Comparison of ENCODE assay signal across 18 mouse cellular contexts in genomic region chr10:128488776-128489175, GRCm38 (mm10). TPM values are rescaled to one million over a fixed set of nuclear protein-coding genes. Genes with fewer than 3 reads are reported as not detected.
DNase-seq lines count a peak whose midpoint lies in the region; ATAC-seq and TF ChIP-seq lines count a peak whose summit lies in the region.
"Had no signal": no experiment of that assay in that cellular context is flagged by ENCODE, and none has a peak within 500 bp of the region (broad histone marks: within the 10 kb centered on the region; RNA-seq: fewer than 3 reads in every experiment).

No protein-coding gene starts in this region.

- peak; percentile 52 for DNase-seq in cerebellum, adult 9-11 months
- no peak for DNase-seq in heart, postnatal 0 days (ENCODE audit: low spot score)
- no peak for DNase-seq in heart, adult 9 months (ENCODE audit: low spot score in 2 of 2)
- no peak for DNase-seq in gastrocnemius, postnatal 14 days
- DNase-seq: B cell, adult 2 months; cerebellum, adult 11 months; gastrocnemius, postnatal 25 days; kidney, postnatal 4 days; layer of hippocampus, postnatal 36 days; right cerebral cortex, adult 18-20 months; thymus, postnatal 4 days had no signal

- 71% methylated on average over 4 of the region's 4 CpGs for WGBS in heart, postnatal 0 days
- 72% methylated on average over 4 of the region's 4 CpGs for WGBS in stomach, embryonic 14.5 days

- H3K4me2 ChIP-seq in heart, postnatal 0 days (ENCODE audit: low read depth, low read length), result no peak overlapping the region
- H3K4me2 ChIP-seq in stomach, embryonic 14.5 days (replicated peaks; ENCODE audit: low read depth, low read length), result no peak overlapping the region
- H3K4me2 ChIP-seq: hindbrain, embryonic 13.5 days; liver, embryonic 15.5 days had no signal

- H3K4me1 ChIP-seq in heart, postnatal 0 days (ENCODE audit: control insufficient read depth, insufficient read depth), result peaks cover 24% of the 10 kb centered on the region
- peaks cover 2% of the 10 kb centered on the region; the same call in 1 of the 2 replicates for H3K4me1 ChIP-seq in embryonic fibroblast, embryonic 13.5 days (ENCODE audit: control insufficient read depth, insufficient read depth, low read length)
- peaks cover 22% of the 10 kb centered on the region for H3K4me1 ChIP-seq in stomach, embryonic 14.5 days (ENCODE audit: control insufficient read depth, insufficient read depth, low read length)

- peaks cover 78% of the 10 kb centered on the region for H3K36me3 ChIP-seq in heart, postnatal 0 days (replicated peaks; ENCODE audit: control insufficient read depth, insufficient read depth, low read length)
- H3K36me3 ChIP-seq in stomach, embryonic 14.5 days (ENCODE audit: control insufficient read depth, insufficient read depth, low read length), result peaks cover 71% of the 10 kb centered on the region

- TF ChIP-seq POLR2A in embryonic fibroblast, embryonic 13.5 days (IDR thresholded peaks at IDR 0.05; ENCODE audit: low read depth, low read length), result no peak

- no peak for ATAC-seq in cerebellum, adult (ENCODE audit: insufficient number of reproducible peaks, low FRiP score, low TSS enrichment)
- ATAC-seq in heart, postnatal 0 days (ENCODE audit: insufficient read depth, low read depth), result no peak
- ATAC-seq in stomach, embryonic 14.5 days (ENCODE audit: insufficient number of reproducible peaks, insufficient read depth, low FRiP score, low read depth), result no peak

- H3K27me3 ChIP-seq in heart, postnatal 0 days (ENCODE audit: control insufficient read depth, insufficient read depth, low read length), result no peaks in the 10 kb centered on the region
- H3K27me3 ChIP-seq in stomach, embryonic 14.5 days (ENCODE audit: control insufficient read depth, insufficient read depth, low read length), result no peaks in the 10 kb centered on the region
- H3K27me3 ChIP-seq: hindbrain, embryonic 13.5 days; liver, embryonic 15.5 days; Patski had no signal

- TF ChIP-seq CTCF in heart, postnatal 0 days (IDR thresholded peaks at IDR 0.05; ENCODE audit: low read depth), result no peak
- TF ChIP-seq CTCF in embryonic fibroblast, embryonic 13.5 days (IDR thresholded peaks at IDR 0.05; ENCODE audit: borderline replicate concordance, insufficient read depth, low read length), result no peak

- peak overlapping the region; percentile 2 for H3K27ac ChIP-seq in heart, postnatal 0 days (ENCODE audit: low read depth)
- 0 out of 2 replicates have a peak overlapping the region, but pooled peaks have one; percentile 3 for H3K27ac ChIP-seq in embryonic fibroblast, embryonic 13.5 days (ENCODE audit: insufficient read depth, low read length)
- H3K27ac ChIP-seq in stomach, embryonic 14.5 days (ENCODE audit: low read length), result peak overlapping the region; percentile 55
- H3K27ac ChIP-seq: liver, embryonic 15.5 days had no signal

- H3K4me3 ChIP-seq in heart, postnatal 0 days (ENCODE audit: low read depth, low read length), result no peak overlapping the region
- no peak overlapping the region for H3K4me3 ChIP-seq in embryonic fibroblast, embryonic 13.5 days (ENCODE audit: insufficient read depth, low read length)
- no peak overlapping the region for H3K4me3 ChIP-seq in stomach, embryonic 14.5 days (ENCODE audit: low read depth, low read length)
- H3K4me3 ChIP-seq: hindbrain, embryonic 13.5 days; liver, embryonic 15.5 days had no signal

- H3K9ac ChIP-seq in heart, postnatal 0 days (replicated peaks; ENCODE audit: low read depth, low read length), result no peak overlapping the region
- no peak overlapping the region for H3K9ac ChIP-seq in stomach, embryonic 14.5 days (replicated peaks; ENCODE audit: low read depth, low read length)
- H3K9ac ChIP-seq: hindbrain, embryonic 13.5 days; liver, embryonic 15.5 days had no signal

- intact Hi-C loops in gastrocnemius, postnatal 14 days (cut with DNase I; ENCODE audit: low total_unique reads), result no loop called here

- TF ChIP-seq EP300 in heart, postnatal 0 days (IDR thresholded peaks at IDR 0.05; ENCODE audit: low read depth), result no peak

- H3K9me3 ChIP-seq in heart, postnatal 0 days (replicated peaks; ENCODE audit: control insufficient read depth, low read length), result no peaks in the 10 kb centered on the region
- H3K9me3 ChIP-seq in stomach, embryonic 14.5 days (ENCODE audit: control insufficient read depth, low read depth, low read length), result no peaks in the 10 kb centered on the region
- H3K9me3 ChIP-seq: hindbrain, embryonic 13.5 days; liver, embryonic 15.5 days had no signal

RNA-seq across cellular contexts. Expression of gene Myl6, which starts 5.2 kb away (rescaled TPM):
- 606 and 830 TPM in 2 replicates for total RNA-seq in heart, postnatal 0 days (2014; rRNA removed; ENCODE audit: low replicate concordance)
- polyA plus RNA-seq in heart, postnatal 0 days (2015; fragmentation: Nextera tagmentation; extraction: Ambion mirVana), result 791 and 823 TPM in 2 replicates
- 2,243 and 2,568 TPM in 2 replicates for polyA plus RNA-seq in embryonic fibroblast, embryonic 13.5 days (2011; ENCODE audit: insufficient read length, low read depth, missing spikeins)
- 1,824 and 1,933 TPM in 2 replicates for polyA plus RNA-seq in stomach, embryonic 14.5 days (2014; fragmentation: Nextera tagmentation; extraction: Ambion mirVana)
- total RNA-seq in gastrocnemius, postnatal 14 days (2021), result 100 to 1,000 TPM; 214 to 276 TPM

RNA-seq across cellular contexts. Expression of gene Myl6b, which starts 9.7 kb away (rescaled TPM):
- total RNA-seq in heart, postnatal 0 days (2014; rRNA removed; ENCODE audit: low replicate concordance), result 3.2 and 4.8 TPM in 2 replicates
- 4.6 and 4.9 TPM in 2 replicates for polyA plus RNA-seq in heart, postnatal 0 days (2015; fragmentation: Nextera tagmentation; extraction: Ambion mirVana)
- 9.4 and 10.6 TPM in 2 replicates for polyA plus RNA-seq in embryonic fibroblast, embryonic 13.5 days (2011; ENCODE audit: insufficient read length, low read depth, missing spikeins)
- polyA plus RNA-seq in stomach, embryonic 14.5 days (2014; fragmentation: Nextera tagmentation; extraction: Ambion mirVana), result 3.2 and 3.4 TPM in 2 replicates
- 100 to 1,000 TPM in 1 of 2 experiments, 10 to 100 TPM in 1; 54.6 to 180 TPM for total RNA-seq in gastrocnemius, postnatal 14 days (2021)
- total RNA-seq: monocyte, adult 5-6 weeks had no signal

RNA-seq across cellular contexts. Expression of gene Smarcc2, which starts 29.7 kb away (rescaled TPM):
- total RNA-seq in heart, postnatal 0 days (2014; rRNA removed; ENCODE audit: low replicate concordance), result 40.8 and 42.1 TPM in 2 replicates
- polyA plus RNA-seq in heart, postnatal 0 days (2015; fragmentation: Nextera tagmentation; extraction: Ambion mirVana), result 31.9 and 32.9 TPM in 2 replicates
- 100 and 117 TPM in 2 replicates for polyA plus RNA-seq in embryonic fibroblast, embryonic 13.5 days (2011; ENCODE audit: insufficient read length, low read depth, missing spikeins)
- 109 and 110 TPM in 2 replicates for polyA plus RNA-seq in stomach, embryonic 14.5 days (2014; fragmentation: Nextera tagmentation; extraction: Ambion mirVana)
- 10 to 100 TPM; 43.4 to 44.6 TPM for total RNA-seq in gastrocnemius, postnatal 14 days (2021)

RNA-seq across cellular contexts. Expression of gene Esyt1, which starts 36.9 kb away (rescaled TPM):
- total RNA-seq in heart, postnatal 0 days (2014; rRNA removed; ENCODE audit: low replicate concordance), result 38.2 and 41.5 TPM in 2 replicates
- 12.6 and 13.0 TPM in 2 replicates for polyA plus RNA-seq in heart, postnatal 0 days (2015; fragmentation: Nextera tagmentation; extraction: Ambion mirVana)
- polyA plus RNA-seq in embryonic fibroblast, embryonic 13.5 days (2011; ENCODE audit: insufficient read length, low read depth, missing spikeins), result 75.2 and 83.3 TPM in 2 replicates
- 25.8 and 28.9 TPM in 2 replicates for polyA plus RNA-seq in stomach, embryonic 14.5 days (2014; fragmentation: Nextera tagmentation; extraction: Ambion mirVana)
- 10 to 100 TPM; 21.6 to 24.0 TPM for total RNA-seq in gastrocnemius, postnatal 14 days (2021)

RNA-seq across cellular contexts. Expression of gene Zc3h10, which starts 58.8 kb away (rescaled TPM):
- 13.8 and 24.4 TPM in 2 replicates for total RNA-seq in heart, postnatal 0 days (2014; rRNA removed; ENCODE audit: low replicate concordance)
- 6.1 and 8.1 TPM in 2 replicates for polyA plus RNA-seq in heart, postnatal 0 days (2015; fragmentation: Nextera tagmentation; extraction: Ambion mirVana)
- 4.7 and 6.0 TPM in 2 replicates for polyA plus RNA-seq in embryonic fibroblast, embryonic 13.5 days (2011; ENCODE audit: insufficient read length, low read depth, missing spikeins)
- 8.8 and 10.7 TPM in 2 replicates for polyA plus RNA-seq in stomach, embryonic 14.5 days (2014; fragmentation: Nextera tagmentation; extraction: Ambion mirVana)
- 1 to 10 TPM; 5.0 to 6.4 TPM for total RNA-seq in gastrocnemius, postnatal 14 days (2021)

Comparison
In these comparisons a context has a peak if more than half of its experiments do, and no peak if none do; other contexts are left out.
1. H3K27ac ChIP-seq: peak in every context shown above with its lines; median percentile 55 in stomach, embryonic 14.5 days; 3 in embryonic fibroblast, embryonic 13.5 days; 2 in heart, postnatal 0 days.